Mouse (Mus musculus) limb, embryonic 14.5 days (tissue): ENCODE measurements around the gene Masp2. TPM values are rescaled to one million over a fixed set of nuclear protein-coding genes. Genes with fewer than 3 reads are reported as not detected.

Experiments
- ATAC-seq: fragments of 200-750 bp; cut with Nextera tagmentation; 2 replicates; pipeline ENCODE4 v1.8.0; 2017; ENCODE audit warnings: low read depth, moderate number of reproducible peaks, moderate TSS enrichment; ENCODE audit not compliant: low FRiP score
- DNase-seq: peaks from one replicate; pipeline ENCODE4 v3.0.0-alpha.2; 2015; ENCODE audit warnings: low spot score
- H3K27ac ChIP-seq: fragments of 300-500 bp; sonication (generic); replicated peaks from 2 replicates; pipeline ENCODE4 v1.5.1; 2014; ENCODE audit warnings: low read depth, mild to moderate bottlenecking, low read length, moderate library complexity, mixed read lengths
- H3K27me3 ChIP-seq: fragments of 300-500 bp; sonication (generic); 2 replicates; pipeline ENCODE4 v1.6.1; 2014; ENCODE audit warnings: low read length, mixed read lengths; ENCODE audit not compliant: control insufficient read depth, insufficient read depth
- H3K36me3 ChIP-seq: fragments of 300-500 bp; sonication (generic); 2 replicates; pipeline ENCODE4 v1.6.1; 2014; ENCODE audit warnings: mild to moderate bottlenecking, low read length, moderate library complexity, mixed read lengths; ENCODE audit not compliant: control insufficient read depth, insufficient read depth
- H3K4me1 ChIP-seq: fragments of 300-500 bp; sonication (generic); 2 replicates; pipeline ENCODE4 v1.6.1; 2014; ENCODE audit warnings: antibody characterized with exemption, low read length, mixed read lengths; ENCODE audit not compliant: control insufficient read depth, insufficient read depth
- H3K4me2 ChIP-seq: fragments of 300-500 bp; sonication (generic); replicated peaks from 2 replicates; pipeline ENCODE4 v1.6.1; 2014; ENCODE audit warnings: low read depth, mild to moderate bottlenecking, low read length, moderate library complexity; ENCODE audit not compliant: severe bottlenecking
- H3K4me3 ChIP-seq: fragments of 300-500 bp; sonication (generic); replicated peaks from 2 replicates; pipeline ENCODE4 v1.5.1; 2014; ENCODE audit warnings: low read length
- H3K9ac ChIP-seq: fragments of 300-500 bp; sonication (generic); 2 replicates; pipeline ENCODE4 v1.6.1; 2014; ENCODE audit warnings: mild to moderate bottlenecking, low read depth, low read length, moderate library complexity; ENCODE audit not compliant: severe bottlenecking
- H3K9me3 ChIP-seq: fragments of 300-500 bp; sonication (generic); 2 replicates; pipeline ENCODE4 v1.6.1; 2016; ENCODE audit warnings: low read length; ENCODE audit not compliant: control insufficient read depth
- POLR2A ChIP-seq: fragments of 200-500 bp; IDR thresholded peaks from 2 replicates; pipeline ENCODE4 v1.8.0; 2012; ENCODE audit warnings: inconsistent platforms, mild to moderate bottlenecking, moderate library complexity, borderline replicate concordance; ENCODE audit not compliant: insufficient read depth, insufficient read length; ENCODE audit errors: extremely low read depth
- WGBS: fragments of 180-500 bp; shearing (Covaris S2); extraction: QIAGEN DNeasy Blood & Tissue Kit; methylation state at CpG from one replicate; pipeline ENCODE4 v1.1.7; 2014; 5-methylcytosine and 5-hydroxymethylcytosine counted together
- polyA plus RNA-seq, 2 experiments: library from polyadenylated mRNA; depleted of rRNA in 1 of 2; stranded (reverse) in 1 of 2; unstranded in 1 of 2; fragments of >200 nt; fragmentation: Nextera tagmentation in 1 of 2; extraction: Ambion mirVana in 1 of 2; gene quantifications; 2 replicates each; pipeline versions ENCODE4 v1.2.1 to v1.2.3; 2012 to 2014

Masp2 gene
- polyA plus RNA-seq, 2 experiments: 1.5 TPM; not detected in 1

GRCm38 (mm10) chr4:148607758-148608157, 5.4 kb downstream of the Masp2 start:
- TF ChIP-seq POLR2A: no peak
- Histone ChIP-seq H3K4me3 (no peak overlapping the region), H3K4me1 (no peaks in the 10 kb centered on the region), H3K9me3 (no peaks in the 10 kb centered on the region), H3K4me2 (no peak overlapping the region), H3K27me3 (no peaks in the 10 kb centered on the region), H3K27ac (no peak overlapping the region), H3K9ac (no peak overlapping the region), H3K36me3 (peaks cover 8% of the 10 kb centered on the region)
- 28% methylated on average over 5 of the region's 5 CpGs for WGBS
- no peak for ATAC-seq
- no peak for DNase-seq

- Histone ChIP-seq H3K27me3 (no peaks in the 10 kb centered on the region), H3K9me3 (no peaks in the 10 kb centered on the region), H3K4me1 (no peaks in the 10 kb centered on the region), H3K9ac (no peak overlapping the region), H3K4me2 (no peak overlapping the region), H3K27ac (no peak overlapping the region), H3K36me3 (peaks cover 26% of the 10 kb centered on the region), H3K4me3 (no peak overlapping the region)
- ATAC-seq (no peak), DNase-seq (no peak)
- no peak for TF ChIP-seq POLR2A
- WGBS: 89% methylated on average over 5 of the region's 5 CpGs
Measured at GRCm38 (mm10) chr4:148609805-148610204, 7.5 kb downstream of the Masp2 start.

DNA sequence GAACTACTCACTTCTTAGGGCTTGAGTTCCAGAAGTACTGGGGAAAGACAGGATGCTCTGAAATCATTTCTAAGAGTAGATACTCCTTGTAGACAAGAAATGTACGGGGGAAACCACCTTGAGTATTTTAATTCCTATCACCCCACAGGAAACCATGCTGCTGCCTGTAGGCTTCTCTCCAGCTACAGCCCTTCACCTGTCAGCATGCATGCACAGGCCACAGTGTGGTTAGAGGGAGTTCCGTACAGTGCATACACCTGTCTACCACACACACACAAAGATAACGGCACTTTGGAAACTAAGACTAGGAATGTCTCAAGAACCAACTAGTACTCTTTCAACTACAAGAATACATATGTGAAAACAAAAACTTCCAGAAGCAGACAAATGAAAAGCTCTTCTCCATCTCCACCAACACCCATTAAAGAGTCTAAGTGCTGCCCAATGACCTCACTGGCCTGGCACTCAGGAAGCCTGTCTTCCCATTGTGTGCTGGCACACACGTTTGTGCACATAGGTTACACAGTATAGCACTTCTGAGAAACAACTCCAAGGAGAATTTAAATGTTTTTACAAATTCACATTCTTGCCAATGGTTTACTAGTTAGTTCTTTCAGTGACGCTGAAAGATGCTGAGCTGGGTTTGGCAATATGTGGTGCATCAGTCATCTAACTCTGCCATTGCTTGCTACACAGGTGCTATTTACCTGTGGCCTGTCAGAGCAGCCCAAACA, 8.4 kb downstream of the Masp2 start:
- WGBS: 70% methylated on average over 5 of the region's 5 CpGs
- Histone ChIP-seq H3K4me1 (no peaks in the 10 kb centered on the region), H3K9me3 (no peaks in the 10 kb centered on the region), H3K9ac (no peak overlapping the region), H3K4me2 (no peak overlapping the region), H3K27ac (no peak overlapping the region), H3K27me3 (no peaks in the 10 kb centered on the region), H3K36me3 (peaks cover 36% of the 10 kb centered on the region), H3K4me3 (no peak overlapping the region)
- DNase-seq: no peak
- no peak for ATAC-seq
- TF ChIP-seq POLR2A: no peak

GRCm38 (mm10) chr4:148612557-148612956, 10.2 kb downstream of the Masp2 start:
- H3K4me1 ChIP-seq: no peaks in the 10 kb centered on the region
- no peak overlapping the region for H3K9ac ChIP-seq
- DNase-seq (no peak), ATAC-seq (no peak)
- WGBS: 51% methylated on average over 4 of the region's 4 CpGs
- H3K36me3 ChIP-seq: peaks cover 51% of the 10 kb centered on the region
- H3K4me2 ChIP-seq: no peak overlapping the region
- H3K27me3 ChIP-seq: no peaks in the 10 kb centered on the region
- no peak for TF ChIP-seq POLR2A
- H3K4me3 ChIP-seq: no peak overlapping the region
- H3K27ac ChIP-seq: no peak overlapping the region
- no peaks in the 10 kb centered on the region for H3K9me3 ChIP-seq

GRCm38 (mm10) chr4:148613738-148614137, 11.4 kb downstream of the Masp2 start:
- Histone ChIP-seq H3K4me3 (no peak overlapping the region), H3K27me3 (no peaks in the 10 kb centered on the region), H3K27ac (no peak overlapping the region), H3K4me2 (no peak overlapping the region), H3K9me3 (no peaks in the 10 kb centered on the region), H3K36me3 (peaks cover 59% of the 10 kb centered on the region), H3K4me1 (no peaks in the 10 kb centered on the region), H3K9ac (no peak overlapping the region)
- ATAC-seq (no peak), DNase-seq (no peak)
- WGBS: 88% methylated on average over 9 of the region's 9 CpGs
- TF ChIP-seq POLR2A: no peak

DNA sequence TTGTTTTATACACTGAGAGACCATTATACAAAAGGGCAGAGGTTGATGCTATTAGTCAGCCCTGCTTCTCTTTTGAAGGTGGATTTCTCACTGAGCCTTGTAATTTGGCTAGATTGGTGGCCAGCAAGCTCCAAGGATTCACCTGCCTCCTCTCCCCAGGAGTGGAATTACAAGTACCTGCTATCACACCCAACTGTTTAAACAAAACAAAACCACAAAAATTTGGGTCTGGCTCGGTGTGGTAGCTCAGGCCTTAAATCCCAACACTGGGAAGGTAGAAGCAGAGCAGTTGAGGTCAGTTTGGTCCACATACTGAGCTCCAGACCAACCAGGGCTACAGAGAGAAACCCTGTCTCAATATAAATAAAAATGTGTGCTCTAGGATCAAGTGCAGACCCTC, 17.5 kb downstream of the Masp2 start:
- no peaks in the 10 kb centered on the region for H3K27me3 ChIP-seq
- no peak overlapping the region for H3K4me2 ChIP-seq
- H3K36me3 ChIP-seq: peaks cover 93% of the 10 kb centered on the region
- no peak overlapping the region for H3K27ac ChIP-seq
- H3K4me3 ChIP-seq: no peak overlapping the region
- no peaks in the 10 kb centered on the region for H3K9me3 ChIP-seq
- no peak overlapping the region for H3K9ac ChIP-seq
- DNase-seq (no peak), ATAC-seq (no peak)
- 74% methylated on average over 1 of the region's 1 CpGs for WGBS
- no peak for TF ChIP-seq POLR2A
- peaks cover 8% of the 10 kb centered on the region; the same call in 1 of the 2 replicates for H3K4me1 ChIP-seq
